Mouse (Mus musculus): ENCODE data around the gene Rhd. TPM values are rescaled to one million over a fixed set of nuclear protein-coding genes. Genes with fewer than 3 reads are reported as not detected.
A peak's percentile ranks its signal among the peaks of the same experiment; 100 is the strongest.
"Not testable (repeated sequence)": the region's sequence is repeated elsewhere in the genome, so short reads cannot be mapped to it uniquely, and the experiment has no call there.

Gene Rhd
- total RNA-seq, 2 experiments from 2014 or later: 1.5 to 1.6 TPM

GRCm38 (mm10) chr4:134892096-134892495 is 27.8 kb downstream of the Rhd start:
- no peak for DNase-seq (ENCODE audit: low spot score)
- intact Hi-C loops (cut with DNase I): no loop called here

GRCm38 (mm10) chr4:134897256-134897655 is 32.9 kb downstream of the Rhd start:
- DNase-seq (ENCODE audit: low spot score): no peak
- intact Hi-C loops (cut with DNase I): no loop called here

GRCm38 (mm10) chr4:134901126-134901525 is 36.8 kb downstream of the Rhd start:
- intact Hi-C loops (cut with DNase I): no loop called here
- no peak for DNase-seq (ENCODE audit: low spot score)

- intact Hi-C loops (cut with DNase I): no loop called here
- no peak for DNase-seq (ENCODE audit: low spot score)
These were observed 38.7 kb downstream of the Rhd start for GRCm38 (mm10) chr4:134903046-134903445.

- intact Hi-C loops (cut with DNase I); DNase-seq (ENCODE audit: low spot score): not testable (repeated sequence)
These were observed 47.1 kb downstream of the Rhd start for GRCm38 (mm10) chr4:134911406-134911805.

- no peak for DNase-seq (ENCODE audit: low spot score)
- intact Hi-C loops (cut with DNase I): no loop called here
These were observed 49.1 kb downstream of the Rhd start for GRCm38 (mm10) chr4:134913413-134913812.

GRCm38 (mm10) chr4:134914122-134914863 is 50.0 kb downstream of the Rhd start:
- no peak for DNase-seq (ENCODE audit: low spot score)
- intact Hi-C loops (cut with DNase I): no loop called here

GRCm38 (mm10) chr4:134914864-134915209 is 50.5 kb downstream of the Rhd start, which contains the start of gene Tmem50a:
TSS of gene Tmem50a (minus strand) at chr4:134915024.
- intact Hi-C loops (cut with DNase I): no loop called here
- DNase-seq (ENCODE audit: low spot score): peak; percentile 91

GRCm38 (mm10) chr4:134915223-134916050 is 51.1 kb downstream of the Rhd start:
- intact Hi-C loops (cut with DNase I): no loop called here
- DNase-seq (ENCODE audit: low spot score): no peak

- no peak for DNase-seq (ENCODE audit: low spot score)
- intact Hi-C loops (cut with DNase I): no loop called here
These were observed 52.9 kb downstream of the Rhd start for GRCm38 (mm10) chr4:134917194-134917593.

- peak; percentile 57 for DNase-seq (ENCODE audit: low spot score)
These were observed 54.0 kb downstream of the Rhd start for GRCm38 (mm10) chr4:134918381-134918780.

GRCm38 (mm10) chr4:134919733-134920540 is 55.6 kb downstream of the Rhd start:
- no peak for DNase-seq (ENCODE audit: low spot score)
- intact Hi-C loops (cut with DNase I): no loop called here

More at GRCm38 (mm10) chr4:134918381-134918780, 54.0 kb downstream of the Rhd start:
- intact Hi-C loops (cut with DNase I): no loop called here

- intact Hi-C loops (cut with DNase I): no loop called here
These were observed 56.3 kb downstream of the Rhd start for GRCm38 (mm10) chr4:134920631-134921030.

GRCm38 (mm10) chr4:134921703-134922102 is 57.4 kb downstream of the Rhd start:
- intact Hi-C loops (cut with DNase I): no loop called here
- DNase-seq (ENCODE audit: low spot score): no peak

More at GRCm38 (mm10) chr4:134920631-134921030, 56.3 kb downstream of the Rhd start:
- no peak for DNase-seq (ENCODE audit: low spot score)

- intact Hi-C loops (cut with DNase I): no loop called here
These were observed 58.0 kb downstream of the Rhd start for GRCm38 (mm10) chr4:134922111-134922924.

GRCm38 (mm10) chr4:134922925-134923244 is 58.5 kb downstream of the Rhd start:
- DNase-seq (ENCODE audit: low spot score): peak; percentile 52
- intact Hi-C loops (cut with DNase I): no loop called here

More at GRCm38 (mm10) chr4:134922111-134922924, 58.0 kb downstream of the Rhd start:
- DNase-seq (ENCODE audit: low spot score): no peak

GRCm38 (mm10) chr4:134923258-134924018 is 59.1 kb downstream of the Rhd start, which contains the start of gene Rsrp1:
TSS of gene Rsrp1 (plus strand) at chr4:134923592.
- peak; percentile 97 for DNase-seq (ENCODE audit: low spot score)
- intact Hi-C loops (cut with DNase I): no loop called here

GRCm38 (mm10) chr4:134924019-134924741 is 59.8 kb downstream of the Rhd start:
- peak; percentile 63 for DNase-seq (ENCODE audit: low spot score)
- intact Hi-C loops (cut with DNase I): no loop called here

Data from heart, postnatal 25 days (tissue).